Mouse (Mus musculus): Measurements from ENCODE around the gene Rmdn2.

DNA sequence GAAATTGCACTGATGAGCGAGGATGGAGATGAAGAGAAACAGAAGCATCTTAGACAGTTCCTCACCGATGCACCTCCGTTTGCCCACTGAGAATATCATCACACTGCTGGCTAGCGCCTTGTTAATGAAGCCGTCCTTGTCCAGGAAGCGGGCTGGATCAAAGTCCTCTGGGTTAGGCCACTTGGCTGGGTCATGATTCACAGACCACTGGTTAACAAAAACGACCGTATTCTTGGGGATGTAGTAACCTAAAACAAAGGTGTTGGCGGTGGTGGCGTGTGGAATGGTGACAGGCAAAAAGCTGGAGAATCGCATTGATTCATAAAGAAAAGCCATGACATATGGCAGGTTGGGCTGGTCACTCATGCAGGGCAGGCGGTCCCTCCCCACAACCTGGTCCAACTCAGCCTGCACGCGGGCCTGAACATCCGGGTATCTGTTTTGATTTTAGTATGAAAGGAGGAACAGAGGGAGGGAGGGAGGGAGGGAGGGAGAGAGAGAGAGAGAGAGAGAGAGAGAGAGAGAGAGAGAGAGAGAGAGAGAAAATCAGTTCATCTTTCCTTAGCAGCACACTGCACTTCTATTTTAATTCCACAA lies 98.7 kb downstream of the Rmdn2 start:
- TF ChIP-seq CTCF (conservative IDR thresholded peaks at IDR 0.05; ENCODE audit: low read length) (no peak), POU5F1 (IDR thresholded peaks at IDR 0.05; ENCODE audit: borderline replicate concordance, low read length) (no peak)
